Mouse (Mus musculus) kidney, embryonic 14.5 days (tissue): ENCODE data around the gene Jhy. TPM values are rescaled to one million over a fixed set of nuclear protein-coding genes. Genes with fewer than 3 reads are reported as not detected.

Source experiments
- ATAC-seq: fragments of 200-750 bp; cut with Nextera tagmentation; 2 replicates; pipeline ENCODE4 v1.8.0; 2017; ENCODE audit warnings: moderate number of reproducible peaks, mild to moderate bottlenecking, moderate TSS enrichment, moderate library complexity; ENCODE audit not compliant: low FRiP score, low TSS enrichment
- H3K27ac ChIP-seq: fragments of 300-500 bp; sonication (generic); 2 replicates; pipeline ENCODE4 v1.5.1; 2014; ENCODE audit warnings: low read depth, mild to moderate bottlenecking, low read length, moderate library complexity, mixed read lengths
- H3K27me3 ChIP-seq: fragments of 300-500 bp; sonication (generic); 2 replicates; pipeline ENCODE4 v1.6.1; 2014; ENCODE audit warnings: mild to moderate bottlenecking, low read length; ENCODE audit not compliant: control insufficient read depth, insufficient read depth
- H3K36me3 ChIP-seq: fragments of 300-500 bp; sonication (generic); 2 replicates; pipeline ENCODE4 v1.6.1; 2014; ENCODE audit warnings: low read length, mixed read lengths; ENCODE audit not compliant: control insufficient read depth, insufficient read depth
- H3K4me1 ChIP-seq: fragments of 300-500 bp; sonication (generic); 2 replicates; pipeline ENCODE4 v1.6.1; 2014; ENCODE audit warnings: low read length, mixed read lengths; ENCODE audit not compliant: control insufficient read depth, insufficient read depth
- H3K4me2 ChIP-seq: fragments of 300-500 bp; sonication (generic); replicated peaks from 2 replicates; pipeline ENCODE4 v1.6.1; 2014; ENCODE audit warnings: low read depth, mild to moderate bottlenecking, low read length
- H3K4me3 ChIP-seq: fragments of 300-500 bp; sonication (generic); 2 replicates; pipeline ENCODE4 v1.5.1; 2014; ENCODE audit warnings: mild to moderate bottlenecking, low read length
- H3K9ac ChIP-seq: fragments of 300-500 bp; sonication (generic); 2 replicates; pipeline ENCODE4 v1.6.1; 2014; ENCODE audit warnings: low read depth, mild to moderate bottlenecking, low read length, moderate library complexity
- H3K9me3 ChIP-seq: fragments of 300-500 bp; sonication (generic); 2 replicates; pipeline ENCODE4 v1.6.1; 2016; ENCODE audit warnings: low read length; ENCODE audit not compliant: control insufficient read depth
- WGBS: fragments of 180-500 bp; shearing (Covaris S2); extraction: QIAGEN DNeasy Blood & Tissue Kit; methylation state at CpG from one replicate; pipeline ENCODE4 v1.1.7; 2014; 5-methylcytosine and 5-hydroxymethylcytosine counted together
- polyA plus RNA-seq: library from polyadenylated mRNA; unstranded; fragments of >200 nt; fragmentation: Nextera tagmentation; extraction: Ambion mirVana; gene quantifications from 2 replicates; pipeline ENCODE4 v1.2.1, GENCODE M21; 2014

The Jhy gene
- polyA plus RNA-seq, 1 experiment from 2014 or later: 0.34 TPM

DNA sequence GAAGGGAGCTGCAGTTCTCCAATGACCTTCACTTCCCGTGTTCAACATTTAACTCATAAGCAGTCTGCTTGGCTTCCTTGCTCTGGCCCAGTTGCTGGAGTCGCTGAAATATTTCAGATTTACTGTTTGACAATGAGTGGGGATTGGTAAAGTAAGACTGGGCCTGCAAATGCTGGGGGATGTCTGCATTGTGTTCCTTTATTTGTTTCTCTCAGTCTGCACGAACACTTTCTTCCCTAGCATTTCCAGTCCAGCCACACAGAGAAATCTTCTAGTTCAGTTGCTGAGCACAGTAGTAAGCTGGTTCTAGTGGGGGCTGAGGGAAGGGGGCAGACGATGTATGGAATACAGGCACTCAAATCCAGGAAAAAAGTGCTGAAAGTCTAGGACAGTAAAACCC lies 89.0 kb downstream of the Jhy start:
- H3K9me3 ChIP-seq: no peaks in the 10 kb centered on the region
- H3K27me3 ChIP-seq: peaks cover 96% of the 10 kb centered on the region
- ATAC-seq: no peak
- WGBS: 7% methylated on average over 4 of the region's 4 CpGs
- peaks cover 5% of the 10 kb centered on the region; the same call in 1 of the 2 replicates for H3K4me1 ChIP-seq
- H3K27ac ChIP-seq: no peak overlapping the region
- H3K4me2 ChIP-seq: no peak overlapping the region
- no peak overlapping the region for H3K4me3 ChIP-seq
- no peaks in the 10 kb centered on the region for H3K36me3 ChIP-seq
- no peak overlapping the region for H3K9ac ChIP-seq

DNA sequence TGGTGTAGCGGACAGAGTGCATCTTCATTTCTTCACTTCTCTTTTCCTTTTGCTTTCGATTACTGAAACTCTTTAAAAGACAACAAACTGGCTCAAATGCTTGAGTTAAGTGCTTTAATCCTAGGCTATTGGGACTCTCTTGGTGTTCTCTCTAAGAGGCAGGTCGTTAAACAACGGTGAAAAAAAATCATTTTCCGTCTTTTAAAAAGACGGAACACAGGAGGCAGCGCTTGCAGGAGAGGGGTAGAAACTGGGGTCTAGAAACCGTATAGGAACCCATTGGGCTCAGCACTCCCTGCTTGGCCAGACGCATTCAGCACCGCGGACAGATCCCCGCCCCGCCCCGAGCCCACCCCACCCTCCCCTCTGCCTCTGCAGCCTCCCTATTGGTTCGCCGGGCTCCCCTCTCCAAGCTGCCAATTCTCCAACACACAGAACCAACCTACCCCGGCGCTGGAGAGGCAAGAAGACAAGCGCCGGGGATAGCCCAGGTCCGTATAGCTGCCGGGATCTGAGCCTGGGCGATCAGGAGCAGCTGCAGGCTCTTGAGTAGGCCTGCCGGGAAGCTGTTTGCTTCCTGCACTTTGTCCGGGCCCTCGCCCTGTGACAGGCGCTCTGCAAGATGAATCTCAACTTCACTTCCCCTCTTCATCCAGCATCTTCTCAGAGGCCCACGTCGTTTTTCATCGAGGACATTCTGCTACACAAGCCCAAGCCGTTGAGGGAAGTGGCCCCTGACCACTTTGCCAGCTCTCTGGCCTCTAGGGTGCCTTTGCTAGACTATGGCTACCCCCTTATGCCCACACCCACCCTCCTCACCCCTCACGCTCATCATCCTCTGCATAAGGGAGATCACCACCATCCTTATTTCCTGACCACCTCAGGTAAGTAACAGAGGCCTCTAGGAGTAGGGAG lies 90.1 kb downstream of the Jhy start, which contains the start of gene Bsx:
TSS of gene Bsx (plus strand) at position 572 of the 915 bp plus-strand sequence.
- H3K4me2 ChIP-seq: peak within 1 kb of the TSS; percentile 35; the same call in 1 of the 2 replicates
- peaks cover 94% of the 10 kb centered on the region for H3K27me3 ChIP-seq
- H3K4me1 ChIP-seq: peaks cover 5% of the 10 kb centered on the region; the same call in 1 of the 2 replicates
- ATAC-seq: peak; percentile 87
- H3K4me3 ChIP-seq: peak within 1 kb of the TSS; percentile 16; the same call in 1 of the 2 replicates
- H3K9me3 ChIP-seq: no peaks in the 10 kb centered on the region
- no peak within 1 kb of the TSS for H3K27ac ChIP-seq
- WGBS: 2% methylated on average over 32 of the region's 32 CpGs
- no peak within 1 kb of the TSS for H3K9ac ChIP-seq
- H3K36me3 ChIP-seq: no peaks in the 10 kb centered on the region

- no peaks in the 10 kb centered on the region for H3K9me3 ChIP-seq
Observed at GRCm38 (mm10) chr9:40872156-40872478, 91.8 kb downstream of the Jhy start.

GRCm38 (mm10) chr9:40871369-40872155 lies 92.4 kb downstream of the Jhy start:
- H3K36me3 ChIP-seq: no peaks in the 10 kb centered on the region
- peak overlapping the region; percentile 22; the same call in 1 of the 2 replicates for H3K4me3 ChIP-seq
- peaks cover 75% of the 10 kb centered on the region for H3K27me3 ChIP-seq
- no peak overlapping the region for H3K9ac ChIP-seq
- 2% methylated on average over 34 of the region's 34 CpGs for WGBS
- no peaks in the 10 kb centered on the region for H3K4me1 ChIP-seq
- ATAC-seq: no peak
- no peak overlapping the region for H3K27ac ChIP-seq
- H3K9me3 ChIP-seq: no peaks in the 10 kb centered on the region
- H3K4me2 ChIP-seq: 0 out of 2 replicates have a peak overlapping the region, but pooled peaks have one; percentile 8

More at GRCm38 (mm10) chr9:40872156-40872478, 91.8 kb downstream of the Jhy start:
- Histone ChIP-seq H3K9ac (no peak overlapping the region), H3K4me2 (no peak overlapping the region), H3K27me3 (peaks cover 80% of the 10 kb centered on the region), H3K36me3 (no peaks in the 10 kb centered on the region), H3K4me3 (no peak overlapping the region), H3K4me1 (no peaks in the 10 kb centered on the region), H3K27ac (no peak overlapping the region)
- 4% methylated on average over 8 of the region's 8 CpGs for WGBS
- ATAC-seq: no peak

DNA sequence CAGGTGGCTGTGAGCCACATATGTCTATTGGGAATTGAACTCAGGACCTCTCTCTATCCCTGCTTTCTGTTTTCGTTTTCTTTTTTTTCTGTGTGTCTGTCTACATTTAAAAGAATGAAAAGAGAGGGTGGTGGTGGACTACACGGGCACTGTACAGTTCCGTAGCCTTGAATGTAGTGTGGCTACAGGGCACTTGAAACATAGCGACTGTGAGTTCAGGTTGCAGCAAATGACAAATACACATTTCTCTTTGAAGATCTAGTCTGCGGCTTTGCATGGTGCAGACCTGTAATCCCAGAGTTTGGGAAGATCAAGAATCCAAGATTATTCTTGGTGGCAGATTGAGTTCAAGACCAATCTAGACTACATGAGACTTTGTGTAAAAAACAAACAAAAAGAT lies 93.6 kb downstream of the Jhy start:
- Histone ChIP-seq H3K27me3 (peaks cover 64% of the 10 kb centered on the region), H3K4me2 (no peak overlapping the region), H3K4me1 (no peaks in the 10 kb centered on the region), H3K4me3 (no peak overlapping the region), H3K36me3 (no peaks in the 10 kb centered on the region), H3K27ac (no peak overlapping the region), H3K9ac (no peak overlapping the region), H3K9me3 (no peaks in the 10 kb centered on the region)
- ATAC-seq: no peak
- 78% methylated on average over 5 of the region's 5 CpGs for WGBS

GRCm38 (mm10) chr9:40859196-40859595 lies 104.7 kb downstream of the Jhy start:
- Histone ChIP-seq H3K9ac (no peak overlapping the region), H3K27ac (no peak overlapping the region), H3K27me3 (peaks cover 25% of the 10 kb centered on the region), H3K4me1 (no peaks in the 10 kb centered on the region), H3K4me3 (peak overlapping the region; percentile 28), H3K4me2 (peak overlapping the region; percentile 35), H3K36me3 (no peaks in the 10 kb centered on the region), H3K9me3 (no peaks in the 10 kb centered on the region)
- no peak for ATAC-seq
- 6% methylated on average over 9 of the region's 9 CpGs for WGBS

DNA sequence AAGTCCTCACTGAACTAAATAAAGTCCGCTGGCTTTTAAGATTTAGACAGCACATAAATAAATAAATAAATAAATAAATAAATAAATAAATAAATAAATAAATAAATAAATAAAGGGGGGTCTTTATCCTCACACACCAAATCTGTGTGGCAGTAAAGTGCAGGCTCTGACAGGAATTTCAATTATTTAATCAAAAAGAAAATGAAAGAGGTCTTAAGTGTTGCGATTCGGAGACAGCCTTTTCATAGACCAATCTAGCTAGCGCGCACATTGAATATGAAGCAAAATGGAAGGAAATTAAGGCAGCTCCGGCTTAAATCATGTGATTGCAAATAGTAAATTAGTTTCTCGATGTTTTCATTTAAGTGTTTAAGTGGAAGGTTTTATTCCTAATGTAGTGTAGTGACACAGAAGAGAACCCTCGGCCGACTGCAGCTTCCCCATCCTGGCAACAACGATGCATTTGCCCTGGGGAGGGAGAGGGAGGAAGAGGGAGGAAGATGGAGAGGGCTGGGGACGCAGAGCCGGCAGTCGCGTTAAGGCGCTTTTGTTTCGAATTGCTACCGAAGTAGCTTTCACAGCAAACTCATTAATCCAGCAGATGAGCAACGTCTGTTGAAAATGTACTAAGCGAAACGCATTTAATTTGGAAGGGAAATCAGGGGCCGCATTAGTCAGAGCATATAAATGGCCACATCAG lies 105.3 kb downstream of the Jhy start:
- Histone ChIP-seq H3K27me3 (peaks cover 25% of the 10 kb centered on the region), H3K27ac (no peak overlapping the region), H3K9ac (0 out of 2 replicates have a peak overlapping the region, but pooled peaks have one; percentile 2), H3K36me3 (no peaks in the 10 kb centered on the region), H3K4me1 (no peaks in the 10 kb centered on the region), H3K9me3 (no peaks in the 10 kb centered on the region), H3K4me2 (peak overlapping the region; percentile 35), H3K4me3 (peak overlapping the region; percentile 28)
- ATAC-seq: no peak
- WGBS: 10% methylated on average over 21 of the region's 21 CpGs

DNA sequence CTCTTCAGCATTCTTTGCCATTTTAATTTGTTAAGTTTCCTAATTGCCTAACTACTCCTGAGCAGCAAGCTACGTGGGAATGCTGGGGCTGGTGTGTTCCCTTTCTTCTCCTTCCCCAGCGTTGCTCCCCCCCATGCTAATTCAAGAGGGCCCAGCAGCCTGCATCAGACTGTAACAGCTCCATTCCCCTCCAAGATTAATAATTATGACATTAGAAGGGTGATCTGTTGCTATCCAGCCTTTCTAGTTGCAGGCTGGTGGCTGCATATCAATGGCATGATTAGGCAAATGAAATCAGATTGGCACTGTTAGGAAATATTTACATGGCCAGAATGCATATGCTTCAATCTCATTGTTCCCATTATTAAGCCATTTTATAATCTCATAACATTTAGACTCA lies 112.4 kb downstream of the Jhy start:
- Histone ChIP-seq H3K4me3 (no peak overlapping the region), H3K27me3 (peaks cover 3% of the 10 kb centered on the region; the same call in 1 of the 2 replicates), H3K9ac (no peak overlapping the region), H3K9me3 (no peaks in the 10 kb centered on the region), H3K36me3 (no peaks in the 10 kb centered on the region), H3K4me2 (no peak overlapping the region), H3K27ac (no peak overlapping the region), H3K4me1 (no peaks in the 10 kb centered on the region)
- ATAC-seq: no peak
- 54% methylated on average over 2 of the region's 2 CpGs for WGBS
